Mouse (Mus musculus) embryonic stem cell, embryonic (primary cell): ENCODE measurements around the gene Fign.

ENCODE experiments used
- CTCF ChIA-PET, 4 experiments: fragments of 300-600 bp in 2 of 4; fragments of 350-600 bp in 2 of 4; sonication (Branson Sonifier 250); formaldehyde crosslinking; loops; one replicate each; lab custom pipeline; 2022; ENCODE audit warnings: inconsistent platforms in 2 of 4; lab: Charles Lee
- POLR2A ChIA-PET, 4 experiments: fragments of 300-600 bp in 2 of 4; fragments of 350-600 bp in 2 of 4; sonication (Branson Sonifier 250); formaldehyde crosslinking; loops; one replicate each; lab custom pipeline; 2022; ENCODE audit warnings: antibody characterized with exemption in 4 of 4, inconsistent platforms in 1 of 4; lab: Charles Lee

Gene Fign

DNA sequence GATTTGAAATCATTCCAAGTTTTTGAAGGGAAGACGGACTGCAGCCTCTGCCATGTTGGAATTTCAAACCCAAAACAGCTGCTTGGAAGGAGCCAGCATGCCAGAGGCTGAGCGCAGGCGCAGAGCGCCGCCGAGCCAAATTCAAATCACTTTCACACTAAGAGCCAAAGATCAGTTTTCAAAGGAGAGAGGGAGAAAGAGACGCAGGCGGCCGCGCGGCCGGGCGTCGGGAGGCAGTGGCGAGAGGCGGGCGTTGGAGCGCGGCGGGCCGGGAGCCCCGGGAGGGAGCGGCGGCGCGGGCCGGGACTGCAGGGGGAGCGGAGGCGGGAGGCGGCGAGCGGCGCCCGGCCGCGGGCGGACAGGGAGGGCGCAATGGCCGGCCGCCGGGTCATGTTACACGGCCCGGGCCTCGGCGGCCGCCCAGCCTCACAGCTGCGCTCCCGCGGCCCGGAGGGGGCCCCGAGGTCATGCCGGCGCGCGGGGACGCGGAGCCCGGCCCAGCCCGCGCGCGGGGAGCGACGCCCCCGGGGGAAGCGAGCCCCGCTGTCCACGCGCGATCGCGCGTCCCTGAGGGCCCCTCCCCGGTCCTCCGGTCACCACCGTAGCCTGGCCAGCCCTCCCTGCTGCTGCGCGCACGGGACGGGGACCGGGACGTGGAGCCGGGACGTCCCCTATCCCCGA, at the start of gene Fign:
Gene Fign, minus strand, starts transcription at position 102 of the 681 bp plus-strand sequence.
- CTCF ChIA-PET, result interaction anchor here in 1 of 4 experiments (0.6 kb wide), 1 partner anchor 396 kb away, joined by 3 read pairs; no protein-coding TSS in a partner anchor
- POLR2A ChIA-PET, result interaction anchor here in 1 of 4 experiments (1.6 kb wide), 1 partner anchor 15 kb away, joined by 3 read pairs; no protein-coding TSS in a partner anchor

DNA sequence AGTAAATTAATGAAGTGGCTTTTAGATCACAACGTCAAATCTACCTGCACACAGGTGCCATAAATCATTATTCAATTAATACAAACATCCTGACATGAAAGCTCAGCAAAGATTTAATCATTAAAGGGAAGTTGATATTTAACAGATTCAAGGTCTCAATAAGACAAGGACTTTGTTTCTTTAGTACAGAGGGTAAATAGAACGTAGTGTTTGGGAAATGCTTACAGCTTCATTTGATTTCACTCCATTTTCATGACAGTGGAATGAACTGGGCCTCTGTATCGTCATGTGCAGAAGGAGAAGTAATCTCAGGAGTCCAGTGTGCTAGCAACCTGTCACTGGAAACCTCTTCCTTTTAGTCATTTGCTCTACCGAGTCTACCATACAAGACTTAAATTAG, 35.8 kb upstream of the Fign start:
- ChIA-PET POLR2A (no interaction called here), CTCF (no interaction called here)

DNA sequence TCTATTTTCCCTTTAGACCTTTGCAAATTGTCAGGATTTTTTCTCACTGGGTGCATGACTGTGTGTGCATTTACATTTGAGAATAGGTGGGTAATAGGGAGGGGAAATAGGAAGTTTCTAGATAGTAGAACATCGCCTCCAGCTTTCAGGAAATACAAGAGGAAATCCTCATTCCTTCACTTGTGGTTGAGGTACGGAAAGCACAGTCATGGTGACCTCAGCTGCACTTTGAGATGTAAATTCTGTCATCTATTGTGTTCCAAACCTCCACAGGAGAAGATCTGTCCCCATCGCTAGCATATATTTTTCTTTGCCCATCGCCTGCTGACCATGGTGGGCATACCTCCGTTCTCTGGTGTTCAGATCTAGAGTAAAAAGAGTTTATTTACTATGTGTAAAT, 22.7 kb upstream of the Fign start:
- ChIA-PET CTCF (no interaction called here), POLR2A (no interaction called here)

DNA sequence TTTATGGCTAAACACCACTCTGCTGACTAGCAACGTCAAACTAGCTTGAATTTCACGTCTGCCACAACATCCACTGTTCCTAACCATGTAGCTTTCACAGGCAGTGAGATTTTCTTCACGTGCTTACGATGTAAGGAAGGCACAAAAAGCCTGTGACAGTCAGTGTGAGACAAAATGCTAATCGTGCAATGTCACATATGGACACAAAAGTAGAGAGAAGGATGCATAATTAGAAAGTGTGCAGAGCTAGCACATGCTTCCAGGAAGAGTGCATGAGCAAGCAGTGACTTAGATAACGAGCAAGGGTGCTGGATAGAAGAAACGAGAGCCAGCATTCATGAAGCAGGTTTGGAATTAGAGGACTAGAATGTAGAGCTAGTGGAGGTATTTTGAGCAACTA, 18.8 kb upstream of the Fign start:
- ChIA-PET CTCF (no interaction called here), POLR2A (no interaction called here)

DNA sequence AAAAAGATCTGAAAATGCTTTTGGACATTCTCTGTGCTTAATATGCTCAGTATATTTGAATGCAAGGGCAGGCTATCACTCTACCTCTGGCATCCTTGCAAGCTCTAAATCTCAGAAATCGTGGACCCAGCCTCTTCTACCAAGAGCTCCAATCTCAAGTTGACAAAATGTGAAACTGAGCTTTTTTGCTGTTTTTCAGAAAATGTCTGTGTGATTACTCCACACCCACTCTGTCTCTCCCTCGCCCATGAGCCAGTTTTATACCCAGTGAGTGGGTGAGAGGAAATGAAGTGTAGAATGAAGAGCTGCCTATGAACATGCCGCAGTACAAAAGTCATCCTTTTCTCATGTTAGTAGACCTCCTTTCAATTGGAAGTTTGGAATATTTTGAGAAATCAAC, 13.3 kb upstream of the Fign start:
- POLR2A ChIA-PET, result interaction anchor here in 1 of 4 experiments (0.5 kb wide), 1 partner anchor 18 kb away, joined by 3 read pairs; no protein-coding TSS in a partner anchor
- CTCF ChIA-PET, result no interaction called here

DNA sequence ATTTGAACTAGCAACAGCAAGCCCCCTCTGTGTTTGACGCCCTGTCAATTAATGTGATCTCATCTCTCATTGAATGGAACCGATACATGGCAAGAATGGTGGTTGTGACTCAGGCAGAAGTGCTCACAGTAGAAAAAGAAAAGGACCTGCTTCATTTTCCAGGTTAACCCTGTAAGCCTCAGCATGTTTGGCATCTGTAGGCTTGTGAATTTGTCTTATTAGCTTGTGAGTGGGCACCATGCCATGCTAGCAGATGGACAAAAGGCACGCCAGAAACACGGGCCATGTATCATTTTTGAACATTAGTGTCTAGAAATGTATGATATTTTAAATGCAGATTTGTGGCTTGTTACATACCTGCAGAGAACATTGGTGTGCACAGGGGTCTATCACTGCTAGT, 12.0 kb upstream of the Fign start:
- ChIA-PET CTCF (no interaction called here), POLR2A (no interaction called here)

DNA sequence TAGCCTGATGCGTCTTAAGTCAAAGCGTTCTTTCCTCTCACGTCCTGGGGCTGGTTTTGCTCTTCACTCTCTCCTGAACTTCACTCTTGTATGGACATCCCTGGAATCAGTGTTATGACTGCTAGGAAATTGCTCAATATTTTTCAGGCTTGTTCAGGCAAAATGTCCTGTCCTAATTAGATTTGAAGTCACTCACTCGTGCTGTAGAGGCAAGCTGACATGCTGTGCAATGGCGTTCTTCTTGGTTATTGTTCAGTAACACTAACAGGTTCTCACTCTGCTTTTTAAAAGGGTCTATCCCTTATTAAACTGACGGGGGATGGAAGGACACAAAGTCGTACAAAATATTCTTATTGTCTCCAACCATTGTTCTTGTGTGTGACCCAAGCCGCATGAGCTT, 10.2 kb upstream of the Fign start:
- ChIA-PET CTCF (no interaction called here), POLR2A (no interaction called here)

DNA sequence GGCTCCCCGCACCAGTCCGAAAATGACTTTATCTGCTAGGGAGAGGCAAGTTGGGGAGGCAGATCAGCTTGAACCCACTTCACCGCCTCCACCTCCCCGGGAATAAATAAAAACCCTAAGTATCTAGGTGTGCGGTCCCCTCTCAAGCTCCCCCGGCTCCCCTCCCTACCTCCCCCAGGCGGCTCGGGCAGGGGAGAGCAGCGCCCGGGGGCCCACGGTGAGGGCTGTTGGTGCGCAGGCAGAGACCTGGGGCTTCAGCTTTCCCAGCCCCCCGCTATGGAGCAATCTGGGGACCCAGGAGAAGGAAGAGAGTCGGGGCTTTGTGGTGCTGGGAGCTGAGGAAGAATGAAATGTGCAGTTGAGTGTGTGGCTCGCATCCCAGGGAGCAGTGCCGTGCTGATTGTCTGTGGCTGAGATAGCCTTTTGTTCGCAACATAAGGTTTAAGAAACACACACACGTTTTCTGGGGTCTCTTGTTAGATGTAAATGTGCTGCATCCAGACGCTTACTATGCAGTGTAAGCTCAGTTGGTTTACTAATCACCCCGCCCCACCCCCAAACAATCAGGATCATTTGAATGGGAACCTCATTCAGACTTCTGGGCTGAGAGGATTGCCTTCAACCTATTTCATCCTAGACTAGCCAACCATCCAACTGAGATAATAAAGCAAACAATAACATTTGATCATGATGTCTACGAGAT, 931 bp upstream of the Fign start:
- ChIA-PET CTCF (interaction anchor here in 1 of 4 experiments (0.6 kb wide), 1 partner anchor 397 kb away, joined by 3 read pairs; no protein-coding TSS in a partner anchor), POLR2A (interaction anchor here in 1 of 4 experiments (1.6 kb wide), 1 partner anchor 15 kb away, joined by 3 read pairs; no protein-coding TSS in a partner anchor)

DNA sequence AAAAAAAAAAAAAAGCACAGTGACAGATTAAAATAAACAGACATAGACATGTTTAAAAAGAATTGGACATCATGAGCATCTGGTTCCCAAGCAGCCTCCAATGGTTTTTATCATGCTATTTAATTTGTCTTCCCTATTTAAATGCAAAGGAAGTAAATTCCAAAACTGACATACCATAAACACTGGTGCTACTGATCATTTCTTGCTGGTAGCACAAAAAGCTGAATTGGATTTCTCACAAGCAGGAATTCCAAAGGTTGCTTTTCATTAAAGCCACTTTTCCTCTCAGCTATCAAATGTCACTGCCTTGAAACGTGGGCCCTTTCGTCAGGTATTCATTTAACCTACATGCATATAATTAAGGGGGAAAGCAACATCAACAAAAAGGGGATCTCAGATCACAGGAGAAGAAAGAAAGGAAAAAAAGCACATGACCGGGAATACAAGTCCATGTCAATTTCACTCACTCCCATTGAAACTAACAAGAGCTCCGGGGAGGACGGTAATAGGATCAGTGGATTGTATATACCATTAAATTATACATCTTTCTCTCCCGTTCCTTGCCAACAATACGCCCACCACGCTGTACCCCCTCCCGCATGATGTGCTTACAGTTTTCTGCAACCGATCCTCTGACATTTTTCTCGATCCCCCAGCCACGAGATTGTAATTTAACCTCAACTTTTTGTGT, 972 bp downstream of the Fign start:
- ChIA-PET CTCF (no interaction called here), POLR2A (interaction anchor here in 1 of 4 experiments (1.6 kb wide), 1 partner anchor 13 kb away, joined by 3 read pairs; no protein-coding TSS in a partner anchor)

DNA sequence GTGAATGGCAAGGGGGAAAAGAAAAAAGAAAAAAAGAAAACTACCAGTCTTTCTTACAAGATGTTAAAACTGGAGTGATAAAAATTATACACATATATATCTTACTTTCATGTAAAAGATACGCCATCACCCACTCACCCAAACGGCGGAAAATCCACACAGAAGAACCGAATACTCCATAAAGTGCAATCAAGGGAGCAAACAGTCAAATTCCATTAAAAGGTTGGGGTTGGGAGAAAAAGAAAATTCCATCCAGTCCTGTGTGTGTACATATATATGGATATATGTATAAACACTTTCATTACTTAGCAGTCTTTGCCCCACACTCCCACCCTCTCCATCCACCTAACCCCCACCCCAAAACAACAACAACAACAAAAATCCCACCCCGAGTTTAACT, 1.7 kb downstream of the Fign start:
- ChIA-PET POLR2A (no interaction called here), CTCF (no interaction called here)

DNA sequence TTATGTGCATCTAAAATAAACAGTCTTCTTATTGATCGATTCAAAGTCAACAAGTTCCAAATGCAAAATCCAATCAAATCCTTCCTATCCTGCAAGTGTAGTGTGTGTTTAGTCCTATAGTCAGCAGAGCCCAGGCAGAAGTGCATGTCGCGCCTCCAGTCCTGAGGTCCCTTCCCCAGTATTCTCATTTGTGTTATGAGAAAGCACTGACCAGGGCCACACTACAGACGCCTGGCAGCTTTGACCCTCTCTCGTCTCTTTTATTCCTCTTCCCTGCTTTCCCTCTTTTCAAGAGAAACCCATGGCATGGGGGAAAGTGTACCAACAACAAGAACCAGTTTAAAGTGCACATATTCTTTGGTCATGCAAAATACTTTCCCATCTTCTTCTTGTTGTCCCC, 2.3 kb downstream of the Fign start:
- ChIA-PET POLR2A (no interaction called here), CTCF (no interaction called here)

DNA sequence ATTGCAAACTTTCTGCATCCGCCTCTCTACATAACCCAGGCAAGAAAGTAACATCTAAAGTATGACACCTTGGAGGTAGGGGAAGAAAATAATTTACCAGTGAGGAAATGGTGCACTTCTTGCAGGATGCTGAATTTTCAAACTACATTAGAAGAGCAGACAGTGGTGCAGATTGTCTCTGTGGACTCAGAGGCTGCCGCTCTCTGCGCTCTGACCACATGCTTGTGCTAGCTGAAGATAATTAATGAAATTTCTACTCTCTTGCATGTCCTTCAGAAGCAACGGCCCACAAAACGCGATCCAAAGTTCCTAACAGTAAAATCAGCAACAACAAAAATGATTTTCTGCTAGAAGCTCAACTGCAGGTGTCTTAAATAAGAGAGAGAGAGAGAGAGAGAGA, 4.8 kb downstream of the Fign start:
- ChIA-PET POLR2A (interaction anchor here in 1 of 4 experiments (0.7 kb wide), 2 partner anchors 18 to 828 kb away, joined by 3 read pairs; no protein-coding TSS in a partner anchor), CTCF (no interaction called here)

DNA sequence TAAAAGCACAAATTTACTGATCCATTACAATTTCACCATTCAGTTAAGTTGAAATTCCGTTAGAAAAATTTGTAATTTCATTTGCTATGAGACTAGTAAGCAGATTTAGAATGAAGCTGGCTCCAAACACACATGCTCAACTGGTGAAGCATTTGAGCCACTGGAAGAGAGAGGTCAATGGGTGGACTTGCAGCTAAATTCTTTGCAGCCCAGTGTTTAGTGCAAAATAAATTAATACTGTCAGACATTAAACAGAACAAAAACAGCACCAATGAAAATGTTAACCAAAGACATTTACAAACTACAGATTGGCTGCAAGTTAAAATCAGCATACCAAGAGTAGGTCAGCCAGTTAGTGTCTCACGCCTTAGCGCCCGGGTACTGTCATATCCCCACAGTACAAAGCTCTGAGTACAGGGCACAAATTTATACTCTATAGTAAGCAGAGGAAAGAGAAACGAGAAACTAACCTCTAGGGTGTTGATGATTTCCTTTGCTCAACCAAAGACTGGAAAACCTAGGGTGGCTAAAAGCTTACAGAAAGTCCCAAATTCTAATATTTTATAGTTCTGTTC, 13.9 kb downstream of the Fign start:
- CTCF ChIA-PET, result no interaction called here
- POLR2A ChIA-PET, result interaction anchor here in 1 of 4 experiments (0.9 kb wide), 1 partner anchor 14 kb away, joined by 3 read pairs; the partner anchor contains the start of gene Fign

DNA sequence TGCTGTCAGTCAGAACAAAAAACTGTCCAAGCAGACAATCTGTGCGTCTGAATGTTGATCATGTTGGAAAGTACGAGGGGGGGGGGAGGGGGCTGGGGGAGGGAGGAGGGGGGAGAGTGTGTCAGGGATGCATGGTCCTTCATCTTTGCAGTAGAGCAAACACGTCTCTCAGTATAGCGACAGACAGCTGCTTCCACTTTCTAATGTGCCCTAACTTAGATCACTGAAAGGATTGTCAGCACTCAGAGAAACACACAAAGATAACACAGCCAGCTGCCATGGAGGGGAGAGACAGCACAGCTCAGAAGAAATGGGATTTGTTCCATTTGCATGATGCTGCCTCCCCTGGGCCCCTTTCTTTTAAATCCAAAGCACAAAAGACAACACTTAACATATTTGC, 18.1 kb downstream of the Fign start:
- POLR2A ChIA-PET, result no interaction called here
- CTCF ChIA-PET, result no interaction called here

DNA sequence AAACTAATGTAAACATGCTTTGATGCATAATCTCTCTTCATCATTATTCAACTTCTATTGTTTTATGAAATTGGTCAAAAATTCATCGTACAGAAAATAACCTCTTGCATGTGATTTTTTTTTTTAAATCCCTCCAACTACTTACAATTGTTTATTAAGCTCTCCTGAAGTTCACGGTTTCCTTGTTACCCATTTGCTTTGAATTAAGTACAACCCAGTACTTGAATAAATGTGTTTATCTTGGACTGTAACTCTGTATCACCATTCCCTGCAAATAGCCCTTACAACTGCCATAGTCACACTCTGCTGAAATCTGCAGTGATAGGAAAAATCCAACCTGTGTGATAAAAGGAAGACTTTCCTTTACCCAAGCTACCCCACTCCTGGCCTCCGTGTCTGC, 19.3 kb downstream of the Fign start:
- ChIA-PET CTCF (no interaction called here), POLR2A (interaction anchor here in 1 of 4 experiments (0.7 kb wide), 1 partner anchor 53 kb away, joined by 4 read pairs; no protein-coding TSS in a partner anchor)

DNA sequence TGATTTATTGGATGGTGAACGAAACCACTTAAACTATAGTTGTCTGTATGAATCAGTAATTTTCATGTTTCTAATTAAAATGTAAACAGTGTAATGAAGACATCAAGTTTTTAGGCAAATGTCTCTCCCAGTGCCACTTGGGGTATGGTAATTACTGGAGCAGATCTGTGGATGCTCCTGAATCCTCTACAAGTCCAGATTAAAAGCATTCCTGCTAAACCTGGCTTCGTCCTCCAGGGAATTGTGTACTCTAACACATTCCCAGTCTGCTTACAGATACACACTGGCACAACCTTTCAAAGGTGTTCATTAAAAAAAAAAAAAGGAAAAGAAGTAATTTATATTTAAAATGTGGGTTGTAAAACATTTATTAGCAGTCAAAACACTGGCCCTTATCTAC, 20.0 kb downstream of the Fign start:
- ChIA-PET POLR2A (interaction anchor here in 1 of 4 experiments (0.7 kb wide), 1 partner anchor 52 kb away, joined by 4 read pairs; no protein-coding TSS in a partner anchor), CTCF (no interaction called here)

DNA sequence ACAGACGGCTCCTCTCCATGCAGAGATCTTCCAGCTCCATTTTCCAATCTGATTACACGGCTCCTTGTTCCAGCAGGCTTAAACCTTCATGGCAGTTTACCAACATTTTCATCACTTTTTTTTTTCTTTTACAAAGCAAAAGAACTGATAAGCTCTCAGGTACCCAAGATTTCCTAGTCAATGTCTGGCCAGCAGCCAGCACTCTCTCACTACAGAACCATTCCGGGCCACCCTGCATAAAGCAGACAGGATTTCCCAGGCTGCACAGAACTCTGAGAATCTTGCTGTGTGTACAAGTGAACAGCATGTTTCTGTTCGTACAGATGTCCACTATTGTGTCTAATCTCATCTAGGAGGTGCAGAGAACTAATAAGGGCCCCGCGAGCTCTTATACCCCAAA, 22.0 kb downstream of the Fign start:
- CTCF ChIA-PET, result no interaction called here

DNA sequence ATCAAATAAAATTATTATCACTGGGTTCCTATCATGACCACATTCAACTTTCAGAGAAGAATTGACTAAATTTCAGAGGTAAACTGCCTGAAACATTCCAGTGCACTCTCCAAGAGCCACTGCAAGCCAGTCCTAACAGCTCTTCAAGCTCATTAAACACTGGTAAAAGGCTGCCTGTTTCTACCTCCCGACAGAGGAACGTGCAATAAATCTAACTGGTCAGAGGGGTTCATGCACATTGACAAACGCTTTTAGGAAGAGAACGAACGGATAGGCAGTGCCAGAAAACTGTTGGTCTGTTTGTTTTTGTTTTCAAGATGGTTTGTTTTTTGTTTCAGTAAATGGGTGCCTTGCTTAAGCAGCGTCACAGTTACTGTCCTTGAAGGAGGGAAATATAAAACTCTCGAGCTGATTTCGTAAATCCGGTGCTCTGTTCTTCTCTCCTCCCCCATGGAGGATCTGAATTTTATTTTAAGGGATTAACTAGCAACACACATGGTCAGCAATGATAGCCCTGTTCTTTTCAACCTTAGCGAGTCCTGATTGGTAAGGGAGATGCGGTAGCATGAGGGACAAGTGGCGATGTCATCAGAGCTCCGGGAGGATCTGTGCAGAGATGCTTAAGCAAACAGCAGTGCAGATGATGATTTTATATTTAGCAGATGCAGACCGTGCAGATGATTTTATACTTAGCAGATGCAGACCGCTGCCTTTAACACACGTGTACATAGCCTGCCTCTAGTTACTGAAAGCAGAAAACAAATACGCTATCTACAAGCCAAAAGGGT, 23.0 kb downstream of the Fign start:
- ChIA-PET CTCF (no interaction called here), POLR2A (no interaction called here)

More for the DNA sequence above, 22.0 kb downstream of the Fign start:
- POLR2A ChIA-PET, result no interaction called here
